Mouse (Mus musculus) erythroblast, embryonic 14.5 days (primary cell): ENCODE data around the gene Gm42417.

Experiments
- GATA1 ChIP-seq: IDR thresholded peaks from 2 replicates; pipeline ENCODE4 v1.6.1; 2012; ENCODE audit warnings: low read length, inconsistent platforms, mixed read lengths
- TAL1 ChIP-seq: IDR thresholded peaks from 3 replicates; pipeline ENCODE4 v1.6.1; 2012; ENCODE audit warnings: low read length, inconsistent platforms, mixed read lengths

DNA sequence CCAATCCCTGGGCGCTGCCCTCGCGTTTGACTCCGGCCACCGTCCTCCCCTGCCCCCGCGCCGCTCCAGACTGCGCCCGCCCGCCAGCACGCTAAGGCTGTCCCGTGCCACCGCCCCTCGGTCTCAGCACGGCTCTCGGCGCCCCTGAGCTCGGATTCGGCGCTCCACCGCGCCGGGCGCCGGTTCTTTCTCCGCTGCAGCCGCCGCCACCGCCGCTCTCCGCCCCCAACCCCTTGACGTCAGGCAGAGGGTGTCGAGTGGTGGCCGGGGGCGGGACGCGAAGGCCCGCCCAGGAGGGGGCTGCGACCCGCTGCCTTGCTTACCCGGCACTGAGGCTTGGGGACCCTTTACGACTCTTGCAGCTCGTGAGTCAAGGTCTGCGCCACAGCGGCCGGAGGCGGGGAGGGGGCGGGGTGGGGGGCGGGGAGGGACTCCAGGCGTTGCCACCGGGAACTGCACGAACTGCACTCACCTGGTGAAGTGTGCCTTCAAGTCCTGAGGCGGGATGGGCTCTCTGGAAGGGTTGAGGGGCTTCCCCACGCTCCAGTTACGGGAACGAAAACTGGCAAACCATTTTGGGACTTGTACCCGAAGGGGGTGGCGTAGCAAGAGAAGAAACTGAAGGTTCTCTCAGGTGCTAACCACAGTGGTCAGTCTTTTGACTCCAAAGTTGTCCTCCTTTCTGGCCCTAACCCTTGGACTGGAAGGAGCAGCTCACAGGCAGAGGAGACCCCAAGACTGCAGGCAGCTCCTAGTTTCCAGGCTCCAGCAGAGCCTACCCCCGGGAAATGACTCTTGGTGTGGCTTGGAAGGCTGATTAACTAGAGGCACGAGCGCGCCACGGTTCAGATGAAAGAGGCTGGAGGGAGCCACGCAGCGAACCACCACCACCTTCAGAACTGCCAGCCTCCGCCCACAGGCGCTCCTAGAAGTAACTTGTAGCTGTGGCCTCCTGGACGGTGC, 19.1 kb upstream of the Gm42417 start, which contains the start of gene Sema4c:
- TF ChIP-seq GATA1 (no peak), TAL1 (no peak)
